Mouse (Mus musculus): Measurements from ENCODE around the gene Gba2.
A peak's percentile ranks its signal among the peaks of the same experiment; 100 is the strongest.

Gba2 gene

DNA sequence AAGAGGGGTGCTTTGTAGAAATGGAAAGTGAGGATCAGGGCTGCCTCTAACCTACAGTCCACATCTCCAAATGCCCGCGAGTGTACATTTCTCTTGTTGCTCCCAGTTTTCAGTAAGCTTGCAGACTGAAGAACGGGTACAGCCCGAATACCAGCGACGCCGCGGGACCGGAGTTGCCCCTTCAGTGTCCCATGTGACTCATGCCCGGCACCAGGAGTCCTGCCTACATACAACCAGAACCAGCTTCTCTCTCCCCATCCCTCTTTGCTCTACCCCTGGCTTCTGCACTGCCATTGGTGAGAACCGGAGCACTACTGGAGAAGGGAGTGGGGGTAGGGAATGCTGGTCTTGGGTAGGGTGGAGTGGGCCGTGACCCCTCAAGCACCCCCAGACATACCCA is 2.7 kb upstream of the Gba2 start:
- DNase-seq (ENCODE audit: low spot score) = no peak

DNA sequence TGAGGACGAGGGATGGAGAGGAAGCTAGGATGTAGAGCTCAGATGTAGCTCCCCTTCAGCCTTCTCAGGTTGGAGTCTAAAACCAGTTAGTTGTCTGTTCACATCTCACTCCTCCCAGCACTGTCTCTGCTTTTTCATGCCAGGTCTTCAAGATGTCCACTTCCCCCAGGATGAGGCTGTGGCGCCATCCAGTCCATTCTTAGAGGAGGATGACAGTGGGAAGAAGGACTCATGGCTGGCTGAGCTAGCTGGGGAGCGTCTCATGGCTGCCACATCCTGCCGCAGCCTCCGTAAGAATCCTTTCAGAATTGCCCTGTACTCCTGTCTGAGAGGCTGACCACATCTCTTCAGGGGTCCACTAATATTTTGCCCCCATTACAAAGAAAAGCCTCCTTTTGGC is 2.0 kb upstream of the Gba2 start:
- DNase-seq (ENCODE audit: low spot score) = no peak

DNA sequence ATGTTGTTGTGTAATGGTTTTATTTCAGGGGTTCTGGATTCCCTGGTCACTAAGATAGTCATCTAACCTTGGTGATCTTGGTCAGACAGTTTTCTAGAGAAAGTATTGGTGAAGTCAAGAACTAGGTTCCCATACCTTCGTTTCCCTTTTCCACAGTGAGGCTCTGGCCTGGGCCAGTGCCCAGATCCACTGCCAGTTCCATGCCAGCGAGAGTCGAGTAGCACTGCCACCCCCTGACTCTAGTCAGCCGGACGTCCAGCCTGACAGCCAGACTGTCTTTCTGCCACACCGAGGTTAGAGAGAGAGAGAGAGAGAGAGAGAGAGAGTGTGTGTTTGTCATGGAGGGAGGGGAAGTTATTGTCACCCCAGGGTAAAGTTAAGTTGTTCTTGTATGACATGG is 1.1 kb upstream of the Gba2 start:
- DNase-seq (ENCODE audit: low spot score) = peak; percentile 28

DNA sequence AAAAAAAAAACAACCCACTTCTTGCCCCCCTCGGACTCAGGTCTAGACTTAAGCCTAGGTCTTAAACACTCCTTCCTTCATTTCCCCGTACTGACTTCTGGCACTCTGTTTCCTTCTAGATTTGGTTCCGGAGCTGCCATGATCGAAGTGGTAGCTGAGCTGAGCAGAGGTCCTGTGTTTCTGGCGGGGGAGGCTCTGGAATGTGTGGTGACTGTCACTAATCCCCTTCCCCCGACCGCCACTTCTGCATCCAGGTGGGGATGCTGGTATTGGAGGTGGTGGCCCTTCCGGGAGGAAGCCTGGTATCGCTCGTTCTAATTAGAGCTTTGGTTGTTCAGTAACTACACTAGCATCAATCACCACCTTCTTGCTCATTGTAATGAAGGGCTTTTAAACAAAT is 583 bp upstream of the Gba2 start:
- DNase-seq (ENCODE audit: low spot score) = no peak

DNA sequence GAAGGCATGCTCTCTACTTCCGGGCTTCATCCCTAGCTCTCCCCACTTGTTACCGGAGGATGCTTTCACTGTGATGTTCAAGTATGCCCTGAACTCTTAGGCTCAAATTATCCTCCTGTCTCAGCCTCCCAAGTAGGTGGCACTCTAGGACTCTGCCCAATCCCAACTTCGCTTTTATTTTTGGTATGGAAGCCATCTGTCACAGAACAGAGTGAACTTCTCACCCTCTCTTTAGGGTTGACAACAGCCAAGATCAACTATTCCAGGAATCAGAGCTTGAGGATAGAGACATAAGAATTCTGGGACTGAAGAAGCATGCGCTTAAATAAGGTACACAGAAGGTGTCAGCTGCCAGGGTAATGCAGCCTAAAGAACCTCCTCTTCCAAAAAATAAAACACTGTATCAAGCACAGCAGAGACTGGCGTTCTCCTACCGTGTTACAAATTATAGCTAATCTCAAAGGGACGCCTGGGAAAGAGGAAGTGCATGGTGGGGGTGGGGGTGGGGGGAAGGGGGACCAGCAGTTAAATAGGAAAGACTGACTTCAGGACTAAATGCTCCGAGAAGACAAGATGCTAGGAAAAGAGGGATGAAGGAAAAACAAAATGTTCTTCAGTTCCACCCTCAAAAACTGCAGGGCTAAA is 1.3 kb downstream of the Gba2 start:
- no peak for DNase-seq (ENCODE audit: low spot score)

DNA sequence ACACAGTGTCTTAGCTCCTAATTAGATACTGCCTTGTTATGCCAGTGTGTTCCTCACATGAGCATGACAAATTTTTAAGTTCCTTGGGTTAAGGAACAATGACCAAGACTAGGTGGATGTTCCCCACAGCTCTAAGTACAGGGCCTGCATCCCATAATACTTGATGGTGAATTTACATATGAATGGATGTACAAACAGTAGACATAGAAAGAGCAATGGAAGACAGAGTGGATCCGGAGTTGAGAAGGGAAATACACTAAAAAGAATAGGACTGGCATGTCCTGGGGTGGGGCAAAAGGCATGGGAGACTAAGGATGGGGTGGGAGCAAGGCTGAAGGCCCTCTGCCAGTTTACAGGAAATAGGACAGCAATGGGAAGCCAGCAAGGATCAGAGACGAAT is 3.3 kb downstream of the Gba2 start:
- DNase-seq (ENCODE audit: low spot score) = no peak

DNA sequence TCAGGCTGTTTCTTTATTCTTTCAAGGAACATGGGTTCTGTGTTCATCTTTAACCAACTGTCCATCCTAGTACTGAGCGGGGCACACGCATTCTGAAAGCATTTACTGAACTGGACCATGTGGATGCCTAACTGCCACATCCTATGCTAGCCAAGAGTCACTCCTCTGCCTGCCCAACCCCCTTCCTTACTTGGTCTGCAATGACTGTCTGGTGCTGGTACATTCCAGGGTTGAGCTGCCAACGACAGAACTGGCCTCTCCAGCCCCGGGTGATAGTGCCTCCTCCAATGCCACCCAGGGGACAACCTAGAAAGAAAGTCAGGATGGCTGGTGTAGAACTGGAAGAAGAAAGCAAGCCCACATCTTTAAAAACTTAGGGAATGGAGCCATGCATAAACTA is 5.1 kb downstream of the Gba2 start:
- no peak for DNase-seq (ENCODE audit: low spot score)

DNA sequence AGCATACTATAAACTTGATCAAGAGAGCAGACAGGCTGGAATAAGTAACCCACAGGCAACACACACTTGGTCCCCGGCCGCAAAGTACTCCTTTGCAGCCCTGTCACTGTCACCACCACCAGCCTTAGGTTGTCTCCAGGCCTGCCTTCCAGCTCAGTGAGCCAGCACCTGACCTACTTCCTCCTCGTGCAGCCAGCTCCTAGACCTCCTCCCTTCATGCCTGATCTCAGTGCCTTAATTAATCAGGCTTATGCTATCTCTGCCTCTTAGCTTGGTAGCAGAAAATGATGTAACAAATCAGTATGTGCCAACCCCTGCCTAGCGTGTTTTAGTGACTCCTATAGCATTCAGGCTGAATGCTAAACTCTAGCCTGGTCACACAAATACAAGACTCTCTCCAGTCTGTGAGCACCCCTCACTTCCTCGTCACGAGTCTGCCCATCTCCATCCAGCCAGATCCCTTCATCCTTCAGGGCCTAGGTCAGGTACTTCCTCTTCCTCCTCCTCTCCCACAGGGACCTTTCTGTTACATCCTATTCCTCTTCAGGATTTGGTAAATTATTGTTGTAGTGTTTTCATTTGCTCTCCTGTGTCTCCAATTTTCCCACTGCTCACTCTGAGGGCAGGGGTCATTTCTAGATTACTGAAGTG is 7.2 kb downstream of the Gba2 start:
- DNase-seq (ENCODE audit: low spot score) = no peak

DNA sequence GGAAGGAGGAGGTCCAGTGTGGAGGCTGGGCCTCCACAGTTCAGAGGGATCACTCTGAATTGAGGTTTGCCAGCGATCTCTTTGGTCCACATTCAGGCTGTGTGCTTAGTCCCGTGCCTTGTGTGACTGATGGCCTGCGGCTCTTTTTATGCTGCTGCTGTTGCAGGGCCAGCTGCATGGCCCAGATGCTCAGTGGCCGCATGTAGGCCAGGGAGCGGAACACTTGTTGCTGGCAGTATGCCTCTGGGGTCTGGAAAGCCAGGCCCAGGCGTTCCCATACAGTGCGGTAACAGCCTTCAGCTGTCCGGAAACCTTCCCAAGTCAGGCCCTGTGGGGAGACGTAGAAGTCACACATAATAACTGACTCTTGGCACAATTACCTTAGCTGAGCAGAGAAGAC is 11.5 kb downstream of the Gba2 start:
- no peak for DNase-seq (ENCODE audit: low spot score)

DNA sequence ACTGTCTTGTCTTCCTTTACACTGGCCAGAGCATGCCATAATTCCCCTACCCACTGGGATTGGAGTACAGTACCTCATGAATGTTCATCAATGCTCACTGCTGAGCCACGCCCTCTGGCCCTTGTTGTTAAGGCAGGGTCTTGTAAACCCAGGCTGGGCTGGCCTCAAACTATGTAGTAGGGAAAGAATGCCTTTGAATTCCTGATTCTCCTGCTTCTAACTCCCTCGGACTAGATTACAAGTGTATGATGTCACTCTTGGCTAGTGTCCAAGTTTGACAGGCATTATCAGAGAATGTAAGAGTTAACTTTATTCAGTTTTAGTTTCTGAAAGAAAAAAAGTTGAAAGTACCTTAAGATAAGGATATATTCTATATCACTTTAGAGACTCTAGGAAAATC is 14.4 kb downstream of the Gba2 start:
- peak; percentile 36 for DNase-seq (ENCODE audit: low spot score)

DNA sequence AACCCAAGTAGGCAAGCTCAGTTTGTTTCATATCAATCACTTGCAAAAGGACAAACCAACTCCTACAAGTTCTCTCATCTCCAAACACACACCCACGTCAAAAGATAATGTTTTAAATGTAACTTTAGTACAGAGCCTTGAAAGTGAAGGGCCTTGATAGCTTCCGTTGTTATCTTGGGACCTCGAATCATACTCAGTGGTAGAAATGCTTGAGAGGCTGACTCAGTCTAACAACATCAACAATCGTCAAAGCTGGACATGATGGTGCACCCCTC is 15.1 kb downstream of the Gba2 start:
- no peak for DNase-seq (ENCODE audit: low spot score)

DNA sequence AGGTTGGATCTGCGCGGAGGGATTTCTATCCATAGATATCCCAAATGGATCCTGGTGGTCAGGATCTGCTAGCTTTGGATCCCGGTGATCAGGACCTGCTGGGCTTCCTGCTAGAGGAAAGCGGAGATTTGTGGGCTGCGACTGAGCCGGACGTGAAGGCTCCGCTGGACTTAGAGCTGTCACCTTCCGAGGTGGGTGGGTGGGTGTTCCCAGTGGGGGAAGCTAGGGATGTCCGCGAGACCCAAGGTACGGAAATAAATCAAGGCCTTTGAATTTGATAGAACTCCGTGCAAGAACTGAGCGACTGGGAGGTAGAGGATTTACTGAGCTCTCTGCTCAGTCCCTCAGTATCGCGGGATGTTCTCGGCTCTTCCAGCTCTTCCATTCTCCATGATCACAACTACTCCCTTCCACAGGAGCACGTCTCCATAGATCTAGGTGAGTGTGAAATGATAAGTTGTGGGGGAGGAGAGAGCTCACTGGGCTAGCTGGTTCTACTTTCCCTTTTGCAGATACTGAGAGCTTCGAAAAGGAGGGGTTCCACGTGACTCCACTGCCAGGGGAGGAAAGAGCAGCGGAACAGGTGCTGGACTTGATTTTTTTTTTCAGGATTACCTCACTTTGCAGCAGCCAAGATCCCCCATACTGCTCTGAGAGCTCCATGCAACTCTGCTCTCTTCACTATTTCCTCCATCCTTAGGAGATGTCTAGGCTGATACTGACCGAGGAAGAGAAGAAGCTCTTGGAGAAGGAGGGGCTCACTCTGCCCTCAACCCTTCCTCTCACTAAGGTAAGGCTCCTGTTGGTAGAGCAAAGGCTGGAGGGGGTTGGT is 15.7 kb downstream of the Gba2 start:
- no peak for DNase-seq (ENCODE audit: low spot score)

DNA sequence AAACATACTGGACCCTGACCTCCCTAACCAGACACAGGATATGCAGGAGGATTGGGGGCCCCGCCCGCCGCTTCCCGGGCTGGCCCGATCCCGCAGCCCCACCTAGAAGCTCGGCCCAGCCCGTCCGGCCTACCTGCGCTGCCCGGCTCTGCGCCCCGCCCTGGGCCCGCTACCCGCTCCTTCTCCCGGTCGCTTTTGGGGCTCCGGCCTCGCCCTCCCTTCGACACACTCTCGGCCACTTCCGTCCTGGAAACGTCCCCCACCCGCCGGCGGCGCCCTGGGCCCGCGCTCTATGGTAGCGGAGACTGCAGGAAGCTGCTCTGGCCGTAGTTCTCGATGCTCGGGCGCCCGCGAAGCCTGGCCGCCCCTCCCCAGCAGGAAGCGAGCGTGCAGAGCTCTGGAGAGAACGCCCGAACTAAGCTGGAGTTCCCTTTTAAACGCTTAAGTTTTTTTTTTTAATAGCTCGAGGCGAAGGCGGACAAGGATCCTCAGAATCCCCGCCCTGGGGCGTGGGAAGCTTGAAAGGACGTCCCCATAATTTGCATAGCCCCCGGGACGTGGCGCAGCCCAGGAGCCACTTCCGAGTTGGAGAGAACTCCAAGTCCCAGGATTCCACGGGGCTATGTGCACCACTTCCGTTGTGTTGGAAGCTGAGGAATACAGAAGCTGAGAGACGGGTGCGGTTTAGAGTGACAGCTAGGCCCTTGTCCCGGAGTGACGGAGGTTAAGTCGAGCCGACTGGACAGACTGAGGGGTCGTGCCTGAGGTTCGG is 16.5 kb downstream of the Gba2 start, which contains the start of the genes Creb3 and Tln1:
Creb3 (plus strand) TSS at position 336 of the 772 bp plus-strand sequence.
Tln1 (minus strand) TSS at position 695 of the 772 bp plus-strand sequence.
- DNase-seq (ENCODE audit: low spot score) = peak; percentile 98

DNA sequence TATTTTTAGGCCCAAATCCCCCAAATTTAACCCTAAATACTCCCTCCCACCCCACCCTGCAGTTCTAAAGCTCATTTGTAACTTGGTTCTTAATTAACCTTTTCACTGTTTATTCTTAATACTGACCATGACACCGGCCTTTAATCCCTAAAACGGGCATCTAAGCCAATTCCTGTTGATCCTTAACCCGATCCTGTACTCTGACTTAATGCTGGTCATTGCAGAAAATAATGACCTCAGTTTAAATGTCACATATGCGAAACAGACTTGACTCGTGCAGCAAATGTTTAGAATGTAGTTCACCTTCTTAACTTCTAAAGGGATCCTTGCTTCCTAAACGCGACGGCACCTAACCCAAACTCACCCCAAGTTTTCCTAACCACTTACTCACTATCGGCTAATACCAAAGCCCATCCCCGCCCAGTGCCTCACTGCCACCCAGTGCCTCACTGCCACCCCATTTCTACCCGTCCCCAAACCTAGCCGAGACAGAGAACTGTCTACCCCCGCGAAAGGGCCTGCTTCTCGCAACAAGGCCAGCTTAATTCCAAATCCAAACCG is 17.2 kb downstream of the Gba2 start:
- DNase-seq (ENCODE audit: low spot score) = no peak

DNA sequence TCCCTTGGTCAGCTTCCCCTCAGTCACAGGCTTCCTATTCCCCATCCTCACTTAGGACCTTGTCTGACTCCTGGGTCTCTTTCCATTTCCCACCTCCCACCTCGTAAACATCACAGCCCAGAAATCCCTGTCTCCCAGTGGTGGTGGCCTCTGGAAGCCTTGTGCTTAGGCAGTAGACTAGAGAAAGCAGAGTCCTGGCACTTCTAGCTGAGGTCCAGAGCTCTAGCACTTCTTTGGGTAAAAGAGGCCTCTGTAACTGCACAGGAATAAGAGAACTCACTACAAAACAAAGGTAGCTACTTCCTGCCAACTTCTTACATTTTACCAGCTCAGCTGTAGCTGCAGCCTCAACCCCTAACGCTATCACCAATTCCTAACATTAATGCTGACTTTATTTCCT is 17.7 kb downstream of the Gba2 start:
- DNase-seq (ENCODE audit: low spot score) = peak; percentile 21

DNA sequence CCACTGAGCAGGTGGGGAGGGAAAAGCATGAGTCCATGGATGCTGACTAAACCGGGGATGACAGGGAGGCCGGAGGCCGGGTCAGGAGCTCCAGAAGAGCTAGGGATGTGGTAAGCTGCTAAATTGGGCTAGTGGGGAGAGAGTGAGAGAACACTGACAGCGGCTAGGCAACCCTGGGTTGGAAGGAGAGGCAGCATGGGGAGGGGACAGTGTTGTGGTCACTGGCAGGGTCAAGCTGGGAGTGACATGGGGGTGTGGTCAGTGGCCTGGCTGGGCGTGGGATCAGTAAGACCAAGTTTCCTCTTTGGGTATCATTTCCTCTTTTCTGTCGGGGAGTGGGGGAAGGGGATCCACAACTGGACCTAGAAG is 18.4 kb downstream of the Gba2 start:
- DNase-seq (ENCODE audit: low spot score) = peak; percentile 35

DNA sequence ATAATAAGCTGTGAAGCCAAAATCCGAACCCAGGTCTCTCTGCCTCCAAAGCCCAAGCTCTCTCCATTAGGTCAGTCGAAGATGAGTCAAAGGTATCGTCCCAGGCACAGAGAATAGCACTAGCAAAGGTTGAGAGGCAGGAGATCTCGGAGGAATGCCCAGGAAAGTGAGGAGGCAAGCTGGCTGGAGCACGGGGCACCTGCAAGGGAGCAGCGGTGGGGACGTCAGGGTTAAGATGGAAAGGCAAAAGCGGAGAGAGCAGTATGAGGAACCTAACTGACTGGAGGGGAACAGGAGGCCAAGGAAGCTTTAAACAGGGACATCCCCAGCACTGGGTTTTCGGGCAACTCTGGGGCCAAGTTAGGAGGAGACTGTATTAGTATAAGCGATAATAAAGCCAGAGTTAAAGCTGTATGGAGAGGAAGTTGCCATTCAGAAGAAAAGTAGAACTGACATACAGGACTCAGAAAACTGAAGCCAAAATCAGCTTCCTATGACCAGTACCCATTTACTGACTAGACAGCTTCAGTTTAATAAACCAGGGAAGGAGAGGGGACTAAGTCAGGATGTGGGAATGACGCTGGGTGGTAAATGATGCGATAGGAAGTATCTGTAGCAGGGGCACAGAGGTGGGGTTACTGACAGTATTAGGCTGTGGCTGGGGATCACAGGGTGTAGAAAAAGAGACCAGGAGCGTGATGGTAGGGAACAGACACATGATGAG is 19.0 kb downstream of the Gba2 start:
- no peak for DNase-seq (ENCODE audit: low spot score)

DNA sequence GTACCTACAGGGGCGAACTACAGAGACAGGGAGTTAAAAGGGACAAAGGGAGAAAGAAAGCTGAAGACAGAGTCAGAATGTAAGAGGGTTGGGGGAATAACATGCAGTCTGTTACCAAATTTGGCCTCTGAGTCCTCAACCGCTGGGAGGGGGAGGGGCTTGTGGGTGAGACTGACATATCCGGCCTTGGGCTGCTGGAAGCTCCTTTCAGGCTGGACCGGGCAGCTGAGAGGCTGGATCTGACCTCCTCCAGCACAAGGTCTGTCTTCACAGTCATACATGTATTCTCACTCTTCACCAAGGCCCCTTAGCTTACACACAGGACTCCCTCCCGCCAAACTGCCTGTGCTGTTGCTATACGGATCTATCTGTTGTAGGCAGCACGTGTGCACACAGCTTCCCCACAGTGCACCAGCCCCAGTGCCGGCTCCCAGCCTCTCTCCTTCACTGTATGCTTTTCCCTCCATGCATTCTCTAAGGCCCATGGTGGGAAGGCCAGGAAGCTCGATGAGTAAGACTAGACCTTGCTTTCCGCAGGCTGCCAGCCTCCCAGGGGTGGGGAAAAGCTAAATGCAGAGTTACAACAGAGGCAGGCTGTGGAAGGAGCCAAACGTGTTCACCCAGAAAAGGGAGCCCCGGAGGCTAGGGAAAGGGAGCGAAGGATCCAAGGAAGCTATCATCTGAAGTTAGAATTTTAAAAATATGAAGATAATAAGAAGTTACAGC is 19.9 kb downstream of the Gba2 start:
- peak; percentile 72 for DNase-seq (ENCODE audit: low spot score)

DNA sequence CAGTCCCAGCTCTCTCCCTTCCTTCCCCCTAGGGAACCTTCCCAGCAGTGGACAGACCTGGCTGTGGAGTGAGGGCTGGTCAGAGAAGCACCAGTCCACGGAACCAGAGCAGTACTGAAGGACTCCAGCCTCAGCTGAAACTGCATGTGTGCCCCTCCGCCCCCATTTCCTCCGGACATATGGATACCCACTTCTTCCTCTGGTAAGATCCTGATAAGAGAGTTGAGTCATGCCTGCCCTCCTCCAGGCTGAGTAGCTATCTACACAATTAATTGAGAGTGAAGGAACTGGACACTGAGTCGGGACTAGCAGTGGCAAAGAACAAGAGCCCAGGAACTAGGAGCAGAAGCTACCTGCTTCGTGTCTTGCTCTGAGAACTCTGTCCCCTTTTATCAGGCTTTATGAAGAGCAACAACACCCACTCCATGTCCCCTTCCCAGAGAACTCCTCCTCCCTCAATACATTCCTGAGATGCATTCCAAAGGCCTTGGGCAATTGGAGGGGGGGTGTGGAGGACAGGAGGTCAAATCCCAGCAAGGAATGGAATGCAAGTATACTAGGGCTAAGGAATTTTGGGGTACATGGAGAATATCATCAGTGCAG is 20.5 kb downstream of the Gba2 start:
- DNase-seq (ENCODE audit: low spot score) = no peak

DNA sequence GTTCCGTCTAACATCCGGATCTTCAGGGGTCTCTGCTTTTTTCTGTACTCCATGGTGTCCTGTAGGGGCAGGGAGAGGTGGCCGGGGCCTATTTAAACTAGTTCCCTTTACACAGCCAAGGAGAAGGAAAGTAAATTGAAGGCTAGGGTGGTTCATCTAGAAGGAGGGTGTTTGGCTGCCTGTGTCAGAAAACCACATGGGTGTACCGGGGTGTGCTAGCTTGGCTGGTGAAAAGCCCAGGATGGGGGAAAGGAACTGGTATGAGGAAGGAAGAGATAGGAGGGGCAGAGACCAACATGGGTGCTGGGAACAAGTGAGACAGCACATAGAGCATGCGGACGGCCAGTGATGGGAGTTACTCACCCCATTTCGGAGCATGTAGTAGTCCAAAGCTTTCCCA is 22.7 kb downstream of the Gba2 start:
- no peak for DNase-seq (ENCODE audit: low spot score)

DNA sequence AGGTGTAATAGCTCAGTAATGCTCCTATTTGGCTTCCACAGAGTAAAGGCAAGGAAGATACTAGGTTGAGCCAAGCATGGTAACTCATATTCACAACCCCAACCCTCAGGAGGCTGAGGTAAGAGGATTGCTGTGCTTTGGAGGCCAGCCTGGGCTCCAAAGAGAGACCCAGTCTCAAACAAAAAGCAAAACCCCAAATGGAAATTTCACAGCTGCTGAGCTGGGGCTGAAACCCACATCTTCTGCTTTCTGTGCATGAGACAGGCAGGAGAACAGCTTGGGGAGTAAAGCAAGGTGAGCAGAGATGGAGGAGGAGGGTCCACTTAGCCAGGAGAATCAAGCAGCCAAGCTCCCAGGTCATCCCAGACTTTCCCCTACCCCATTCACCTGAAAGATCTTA is 24.8 kb downstream of the Gba2 start:
- DNase-seq (ENCODE audit: low spot score) = no peak
